Comparison of ENCODE assay signal across 25 mouse cellular contexts in genomic region chr6:87250701-87251100, GRCm38 (mm10).
DNase-seq lines count a peak whose midpoint lies in the region; ATAC-seq and TF ChIP-seq lines count a peak whose summit lies in the region.
"Had no signal": no experiment of that assay in that cellular context is flagged by ENCODE, and none has a peak within 500 bp of the region (broad histone marks: within the 10 kb centered on the region; RNA-seq: fewer than 3 reads in every experiment).

No protein-coding gene starts in this region.

- no peaks in the 10 kb centered on the region for H3K36me3 ChIP-seq in forebrain, embryonic 14.5 days (ENCODE audit: control insufficient read depth, insufficient read depth, low read length)
- H3K36me3 ChIP-seq in forebrain, embryonic 13.5 days (ENCODE audit: poor library complexity, severe bottlenecking), result no peaks in the 10 kb centered on the region
- H3K36me3 ChIP-seq in forebrain, postnatal 0 days (ENCODE audit: insufficient read depth), result no peaks in the 10 kb centered on the region
- H3K36me3 ChIP-seq in forebrain, embryonic 12.5 days (replicated peaks), result no peaks in the 10 kb centered on the region
- H3K36me3 ChIP-seq: heart, embryonic 12.5 days; heart, embryonic 15.5 days had no signal

- no peaks in the 10 kb centered on the region for H3K9me3 ChIP-seq in forebrain, embryonic 14.5 days (replicated peaks; ENCODE audit: control insufficient read depth, low read length)
- H3K9me3 ChIP-seq in forebrain, embryonic 13.5 days (replicated peaks), result no peaks in the 10 kb centered on the region
- no peaks in the 10 kb centered on the region for H3K9me3 ChIP-seq in forebrain, postnatal 0 days (ENCODE audit: low read length)
- H3K9me3 ChIP-seq in forebrain, embryonic 12.5 days, result no peaks in the 10 kb centered on the region
- H3K9me3 ChIP-seq: embryonic facial prominence, embryonic 13.5 days; heart, embryonic 12.5 days; heart, embryonic 15.5 days had no signal

- H3K9ac ChIP-seq in forebrain, embryonic 14.5 days (ENCODE audit: low read length), result no peak overlapping the region
- H3K9ac ChIP-seq in forebrain, embryonic 13.5 days, result no peak overlapping the region
- H3K9ac ChIP-seq in forebrain, postnatal 0 days, result no peak overlapping the region
- H3K9ac ChIP-seq in forebrain, embryonic 12.5 days, result no peak overlapping the region
- H3K9ac ChIP-seq: embryonic facial prominence, embryonic 13.5 days; heart, embryonic 12.5 days; heart, embryonic 15.5 days; hindbrain, embryonic 14.5 days had no signal

- no peak overlapping the region for H3K4me3 ChIP-seq in forebrain, embryonic 14.5 days (ENCODE audit: low read depth, low read length)
- H3K4me3 ChIP-seq in forebrain, embryonic 13.5 days, result no peak overlapping the region
- H3K4me3 ChIP-seq in forebrain, postnatal 0 days (ENCODE audit: low read depth, low read length), result no peak overlapping the region
- H3K4me3 ChIP-seq in forebrain, embryonic 12.5 days (replicated peaks), result no peak overlapping the region
- H3K4me3 ChIP-seq: embryonic facial prominence, embryonic 13.5 days; heart, embryonic 12.5 days; heart, embryonic 15.5 days had no signal

- intact Hi-C loops in heart, postnatal 10 days (cut with DNase I), result no loop called here

- ATAC-seq in forebrain, embryonic 14.5 days, result no peak
- ATAC-seq in forebrain, embryonic 13.5 days, result no peak
- no peak for ATAC-seq in forebrain, postnatal 0 days
- no peak for ATAC-seq in forebrain, embryonic 12.5 days (ENCODE audit: low FRiP score)
- ATAC-seq: hindbrain, postnatal 0 days; inflammation-experienced regulatory T-cells, adult 6 months; intestine, embryonic 16.5 days had no signal

- H3K27ac ChIP-seq in forebrain, embryonic 14.5 days (ENCODE audit: low read depth, low read length), result no peak overlapping the region
- H3K27ac ChIP-seq in forebrain, embryonic 13.5 days, result no peak overlapping the region
- H3K27ac ChIP-seq in forebrain, postnatal 0 days (ENCODE audit: low read depth, low read length), result no peak overlapping the region
- H3K27ac ChIP-seq in forebrain, embryonic 12.5 days, result no peak overlapping the region
- H3K27ac ChIP-seq: heart, embryonic 15.5 days; hindbrain, embryonic 14.5 days; hindbrain, postnatal 0 days had no signal

- TF ChIP-seq CTCF in forebrain, postnatal 0 days (IDR thresholded peaks at IDR 0.05; ENCODE audit: low read depth), result no peak

- 73% methylated on average over 3 of the region's 3 CpGs for WGBS in forebrain, embryonic 14.5 days
- WGBS in forebrain, embryonic 13.5 days, result 84% methylated on average over 3 of the region's 3 CpGs
- WGBS in forebrain, postnatal 0 days, result 47% methylated on average over 3 of the region's 3 CpGs
- WGBS in forebrain, embryonic 12.5 days, result 87% methylated on average over 3 of the region's 3 CpGs

- H3K4me1 ChIP-seq in forebrain, embryonic 14.5 days (ENCODE audit: control insufficient read depth, insufficient read depth, low read length), result peaks cover 10% of the 10 kb centered on the region; the same call in 1 of the 2 replicates
- peaks cover 15% of the 10 kb centered on the region; the same call in 1 of the 2 replicates for H3K4me1 ChIP-seq in forebrain, embryonic 13.5 days
- no peaks in the 10 kb centered on the region for H3K4me1 ChIP-seq in forebrain, postnatal 0 days (ENCODE audit: insufficient read depth)
- no peaks in the 10 kb centered on the region for H3K4me1 ChIP-seq in forebrain, embryonic 12.5 days

- DNase-seq in cerebellum, postnatal 10 days, result peak; percentile 60 to 68
- no peak for DNase-seq in cerebellum, adult 11-12 months
- peak; percentile 69 for DNase-seq in forebrain, embryonic 14.5 days (ENCODE audit: low spot score)
- DNase-seq in forebrain, postnatal 0 days, result peak; percentile 50
- DNase-seq in Muller cell, postnatal 12 days (ENCODE audit: inconsistent ontology term), result peak; percentile 74
- DNase-seq in heart, postnatal 10 days, result no peak
- DNase-seq: adrenal gland, adult 2 months; adrenal gland, postnatal 14 days; cerebellum, adult 18-20 months; cerebellum, adult 9-10 months; cerebellum, postnatal 36 days; gastrocnemius, postnatal 25 days; heart, adult 18-20 months; heart, postnatal 4 days; kidney, adult 18-20 months; kidney, adult 9 months had no signal

- no peak overlapping the region for H3K4me2 ChIP-seq in forebrain, embryonic 14.5 days (ENCODE audit: low read length)
- no peak overlapping the region for H3K4me2 ChIP-seq in forebrain, embryonic 13.5 days
- no peak overlapping the region for H3K4me2 ChIP-seq in forebrain, postnatal 0 days (ENCODE audit: low read depth)
- no peak overlapping the region for H3K4me2 ChIP-seq in forebrain, embryonic 12.5 days
- H3K4me2 ChIP-seq: embryonic facial prominence, embryonic 13.5 days; heart, embryonic 12.5 days; heart, embryonic 15.5 days; hindbrain, embryonic 14.5 days had no signal

- no peaks in the 10 kb centered on the region for H3K27me3 ChIP-seq in forebrain, embryonic 14.5 days (replicated peaks; ENCODE audit: control insufficient read depth, insufficient read depth, low read length)
- no peaks in the 10 kb centered on the region for H3K27me3 ChIP-seq in forebrain, embryonic 13.5 days
- H3K27me3 ChIP-seq in forebrain, postnatal 0 days (ENCODE audit: insufficient read depth, low read length), result no peaks in the 10 kb centered on the region
- no peaks in the 10 kb centered on the region for H3K27me3 ChIP-seq in forebrain, embryonic 12.5 days
- H3K27me3 ChIP-seq: embryonic facial prominence, embryonic 13.5 days; heart, embryonic 12.5 days; heart, embryonic 15.5 days had no signal

Comparison
In these comparisons a context has a peak if more than half of its experiments do, and no peak if none do; other contexts are left out.
1. DNase-seq: peak in cerebellum, postnatal 10 days (2 of 2), forebrain, embryonic 14.5 days (single experiment), forebrain, postnatal 0 days (single experiment) and Muller cell, postnatal 12 days (single experiment); none in cerebellum, adult 11-12 months (single experiment) and heart, postnatal 10 days (0 of 2).